Comparison of ENCODE assay signal across 9 mouse cellular contexts in genomic region chr10:95217956-95218682, GRCm38 (mm10).
DNase-seq lines count a peak whose midpoint lies in the region; TF ChIP-seq lines count a peak whose summit lies in the region.
"Had no signal": no experiment of that assay in that cellular context is flagged by ENCODE, and none has a peak within 500 bp of the region (broad histone marks: within the 10 kb centered on the region; RNA-seq: fewer than 3 reads in every experiment).

No protein-coding gene starts in this region.

- 64% methylated on average over 18 of the region's 18 CpGs for WGBS in cerebellum, adult 2 months

- no peak for TF ChIP-seq POLR2A in cerebellum, adult 2 months (IDR thresholded peaks at IDR 0.05; ENCODE audit: borderline replicate concordance, insufficient read depth, low read length)

- no peak for DNase-seq in left cerebral cortex, adult 2 months (ENCODE audit: extremely low spot score in 1 of 2, low spot score in 2 of 2)
- no peak for DNase-seq in left cerebral cortex, postnatal 25 days (ENCODE audit: low spot score in 2 of 2)
- peak; percentile 31 for DNase-seq in heart, postnatal 25 days (ENCODE audit: low spot score)
- peak; percentile 84 for DNase-seq in lung, postnatal 10 days
- no peak for DNase-seq in cerebellum, postnatal 25 days
- no peak for DNase-seq in neural tube, embryonic 10.5 days (ENCODE audit: extremely low spot score, low spot score)
- no peak for DNase-seq in cerebellum, adult 2 months

- peak; percentile 27 for TF ChIP-seq CTCF in left cerebral cortex, adult 2 months (IDR thresholded peaks at IDR 0.05)
- TF ChIP-seq CTCF in cerebellum, adult 2 months (IDR thresholded peaks at IDR 0.05; ENCODE audit: borderline replicate concordance, insufficient read depth, low read depth, low read length), result no peak

- no peak overlapping the region for H3K4me3 ChIP-seq in left cerebral cortex, adult 2 months
- H3K4me3 ChIP-seq in brown adipose tissue, adult 24 weeks (ENCODE audit: insufficient read depth, low read depth, low read length), result no peak overlapping the region
- H3K4me3 ChIP-seq in cerebellum, adult 2 months (replicated peaks; ENCODE audit: insufficient read depth, low read depth, low read length), result no peak overlapping the region
- H3K4me3 ChIP-seq: neural tube, embryonic 13.5 days had no signal

- H3K4me1 ChIP-seq in brown adipose tissue, adult 24 weeks (ENCODE audit: control insufficient read depth, insufficient read depth, insufficient read length, low read length), result peaks cover 6% of the 10 kb centered on the region; the same call in 1 of the 2 replicates
- no peaks in the 10 kb centered on the region for H3K4me1 ChIP-seq in cerebellum, adult 2 months (ENCODE audit: control insufficient read depth, insufficient read depth, low read length)

- intact Hi-C loops in left cerebral cortex, adult 2 months (cut with DNase I), result no loop called here
- intact Hi-C loops in left cerebral cortex, postnatal 25 days (cut with DNase I), result no loop called here
- intact Hi-C loops in heart, postnatal 25 days (cut with DNase I), result loop anchor here (5.0 kb wide), 3 partner anchors 99 to 199 kb away; partner anchors contain the start of gene Socs2

- no peaks in the 10 kb centered on the region for H3K27me3 ChIP-seq in cerebellum, adult 2 months (ENCODE audit: control insufficient read depth, insufficient read depth, low read length)
- H3K27me3 ChIP-seq: neural tube, embryonic 13.5 days had no signal

- no peak overlapping the region for H3K27ac ChIP-seq in left cerebral cortex, adult 2 months
- peak overlapping the region; percentile 46 for H3K27ac ChIP-seq in brown adipose tissue, adult 24 weeks (replicated peaks; ENCODE audit: low read depth, low read length)
- H3K27ac ChIP-seq in cerebellum, adult 2 months (ENCODE audit: insufficient read depth, low read length), result no peak overlapping the region
- H3K27ac ChIP-seq: neural tube, embryonic 13.5 days had no signal

Comparison
In these comparisons a context has a peak if more than half of its experiments do, and no peak if none do; other contexts are left out.
1. DNase-seq: peak in heart, postnatal 25 days (single experiment) and lung, postnatal 10 days (single experiment); none in left cerebral cortex, adult 2 months (0 of 2), left cerebral cortex, postnatal 25 days (0 of 2), cerebellum, postnatal 25 days (0 of 2), neural tube, embryonic 10.5 days (single experiment) and cerebellum, adult 2 months (0 of 2).